Mouse (Mus musculus) stomach, embryonic 15.5 days (tissue): ENCODE results near the gene Trpm1. TPM values are rescaled to one million over a fixed set of nuclear protein-coding genes. Genes with fewer than 3 reads are reported as not detected.
A peak's percentile ranks its signal among the peaks of the same experiment; 100 is the strongest.

ENCODE experiments used
- ATAC-seq: fragments of 200-750 bp; cut with Nextera tagmentation; 2 replicates; pipeline ENCODE4 v1.8.0; 2017; ENCODE audit warnings: low read depth, moderate number of reproducible peaks, moderate TSS enrichment; ENCODE audit not compliant: insufficient read depth, low FRiP score
- H3K27ac ChIP-seq: fragments of 300-500 bp; sonication (generic); 2 replicates; pipeline ENCODE4 v1.5.1; 2015; ENCODE audit warnings: mild to moderate bottlenecking, inconsistent platforms
- H3K27me3 ChIP-seq: fragments of 300-500 bp; sonication (generic); replicated peaks from 2 replicates; pipeline ENCODE4 v1.6.1; 2015; ENCODE audit warnings: inconsistent platforms
- H3K36me3 ChIP-seq: fragments of 300-500 bp; sonication (generic); 2 replicates; pipeline ENCODE4 v1.6.1; 2015; ENCODE audit warnings: inconsistent platforms
- H3K4me1 ChIP-seq: fragments of 300-500 bp; sonication (generic); 2 replicates; pipeline ENCODE4 v1.6.1; 2015; ENCODE audit warnings: inconsistent platforms
- H3K4me2 ChIP-seq: fragments of 300-500 bp; sonication (generic); 2 replicates; pipeline ENCODE4 v1.6.1; 2015; ENCODE audit warnings: mild to moderate bottlenecking, inconsistent platforms
- H3K4me3 ChIP-seq: fragments of 300-500 bp; sonication (generic); replicated peaks from 2 replicates; pipeline ENCODE4 v1.5.1; 2015; ENCODE audit warnings: inconsistent platforms
- H3K9ac ChIP-seq: fragments of 300-500 bp; sonication (generic); 2 replicates; pipeline ENCODE4 v1.6.1; 2015; ENCODE audit warnings: inconsistent platforms
- H3K9me3 ChIP-seq: fragments of 300-500 bp; sonication (generic); 2 replicates; pipeline ENCODE4 v1.6.1; 2016; ENCODE audit warnings: inconsistent platforms
- WGBS: fragments of 180-500 bp; shearing (Covaris S2); methylation state at CpG from one replicate; pipeline ENCODE4 v1.1.7; 2015; 5-methylcytosine and 5-hydroxymethylcytosine counted together
- polyA plus RNA-seq: library from polyadenylated mRNA; unstranded; fragments of >200 nt; fragmentation: Nextera tagmentation; extraction: Ambion mirVana; gene quantifications from 2 replicates; pipeline ENCODE4 v1.2.1, GENCODE M21; 2015

Gene Trpm1
- polyA plus RNA-seq, 1 experiment from 2014 or later, result 0.18 TPM

DNA sequence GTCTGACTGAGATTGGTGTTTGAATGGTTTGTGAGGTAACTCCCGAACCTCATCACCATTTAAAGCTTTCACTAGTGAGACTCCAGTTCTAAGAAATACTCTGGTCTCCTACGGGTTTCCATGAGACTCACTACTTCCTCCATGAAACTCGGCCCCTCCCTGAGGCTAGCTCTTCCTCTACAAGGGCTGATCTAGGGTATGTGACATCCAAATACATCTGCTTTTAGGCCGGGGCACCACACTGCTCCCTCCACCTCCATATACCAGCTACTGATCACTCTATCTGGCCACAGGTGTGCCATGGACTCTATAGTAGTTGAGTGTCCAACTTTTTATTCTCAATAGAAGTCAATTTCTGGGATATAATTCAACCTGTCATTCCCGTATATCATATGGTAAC lies 69.6 kb downstream of the Trpm1 start:
- Histone ChIP-seq H3K9me3 (no peaks in the 10 kb centered on the region), H3K27ac (no peak overlapping the region), H3K27me3 (no peaks in the 10 kb centered on the region), H3K9ac (no peak overlapping the region), H3K4me3 (no peak overlapping the region), H3K4me2 (no peak overlapping the region), H3K36me3 (no peaks in the 10 kb centered on the region), H3K4me1 (no peaks in the 10 kb centered on the region)
- 0 out of 2 replicates have a peak, but pooled peaks have one; percentile 22 for ATAC-seq
- WGBS, result 79% methylated on average over 5 of the region's 5 CpGs

DNA sequence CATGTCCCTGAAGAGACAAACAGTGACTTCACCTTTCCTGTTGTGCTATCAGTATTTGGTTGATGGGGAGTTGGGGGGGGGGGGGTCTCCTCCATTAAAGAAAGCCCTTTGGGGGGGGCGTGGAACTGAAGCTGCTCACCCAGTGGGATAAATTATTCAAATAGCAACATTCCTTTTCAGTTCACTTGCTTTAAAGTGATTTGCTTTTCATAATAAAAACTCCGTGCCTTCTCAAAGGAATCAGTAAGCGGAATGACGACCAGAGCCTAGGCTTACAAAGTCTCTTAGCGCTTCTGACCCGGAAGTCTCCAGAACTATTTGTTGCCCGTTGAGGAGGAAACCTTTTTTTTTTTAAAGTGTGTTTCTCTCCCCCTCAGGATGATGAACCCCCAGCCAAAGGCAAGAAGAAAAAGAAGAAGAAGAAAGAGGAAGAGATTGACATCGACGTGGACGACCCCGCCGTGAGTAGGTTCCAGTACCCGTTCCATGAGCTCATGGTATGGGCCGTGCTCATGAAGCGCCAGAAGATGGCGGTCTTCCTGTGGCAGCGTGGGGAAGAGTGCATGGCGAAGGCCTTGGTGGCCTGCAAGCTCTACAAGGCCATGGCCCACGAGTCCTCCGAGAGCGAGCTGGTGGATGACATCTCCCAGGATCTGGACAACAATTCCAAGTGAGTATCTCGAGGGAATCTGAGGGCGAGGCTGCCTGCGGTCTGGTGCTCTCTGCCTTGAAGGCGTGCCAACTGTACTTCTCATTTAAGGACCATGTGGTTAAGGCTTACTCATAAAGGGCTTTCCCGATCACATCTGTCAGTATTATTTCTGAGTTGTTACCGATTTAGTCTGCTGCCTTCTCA lies 72.9 kb downstream of the Trpm1 start:
- H3K27me3 ChIP-seq, result no peaks in the 10 kb centered on the region
- no peak overlapping the region for H3K4me3 ChIP-seq
- WGBS, result 86% methylated on average over 27 of the region's 27 CpGs
- no peak for ATAC-seq
- H3K4me1 ChIP-seq, result no peaks in the 10 kb centered on the region
- no peaks in the 10 kb centered on the region for H3K9me3 ChIP-seq
- H3K9ac ChIP-seq, result no peak overlapping the region
- no peak overlapping the region for H3K27ac ChIP-seq
- H3K4me2 ChIP-seq, result no peak overlapping the region
- H3K36me3 ChIP-seq, result no peaks in the 10 kb centered on the region

DNA sequence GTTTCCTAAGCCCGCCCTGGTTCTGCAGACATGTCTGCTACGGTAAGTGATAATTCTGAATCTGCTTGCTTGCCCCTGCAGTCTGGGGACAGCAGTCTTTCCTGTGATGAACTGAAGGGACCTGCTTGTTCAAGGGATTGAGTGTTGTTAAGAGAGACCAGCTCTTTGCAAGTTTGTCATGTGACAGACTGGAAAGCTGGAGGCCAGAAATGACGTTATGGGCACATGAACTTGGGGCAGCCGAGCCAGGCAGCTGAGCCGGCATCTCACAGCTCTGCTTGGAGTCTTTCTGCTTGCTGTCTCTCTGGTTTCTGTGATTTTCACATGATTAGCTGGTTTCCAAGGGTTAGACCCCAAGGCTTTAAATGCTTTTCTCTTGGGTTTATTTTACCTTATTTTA lies 74.0 kb downstream of the Trpm1 start:
- WGBS, result 73% methylated on average over 5 of the region's 5 CpGs
- Histone ChIP-seq H3K27ac (no peak overlapping the region), H3K4me1 (no peaks in the 10 kb centered on the region), H3K4me3 (no peak overlapping the region), H3K36me3 (no peaks in the 10 kb centered on the region), H3K27me3 (no peaks in the 10 kb centered on the region), H3K4me2 (no peak overlapping the region), H3K9ac (no peak overlapping the region), H3K9me3 (no peaks in the 10 kb centered on the region)
- ATAC-seq, result no peak

DNA sequence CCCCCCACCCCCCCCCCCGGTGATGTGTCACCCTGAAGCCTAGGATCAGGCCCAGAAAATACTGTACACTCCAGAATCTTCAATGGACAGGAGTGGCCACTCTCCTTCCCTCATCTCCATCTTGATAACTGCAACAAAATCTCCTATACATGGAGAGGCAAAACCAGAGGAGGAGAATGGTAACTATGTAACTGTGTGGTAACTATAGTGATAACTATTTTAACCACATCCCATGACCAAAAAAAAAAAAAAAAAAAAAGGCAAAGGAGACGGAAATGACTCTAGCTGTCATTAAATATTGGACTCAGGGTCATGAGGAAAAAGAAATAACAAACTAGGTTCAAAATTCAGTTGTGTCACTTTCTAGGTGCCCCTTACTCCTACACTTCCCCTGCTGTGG lies 74.7 kb downstream of the Trpm1 start:
- no peak for ATAC-seq
- H3K4me2 ChIP-seq, result no peak overlapping the region
- no peak overlapping the region for H3K4me3 ChIP-seq
- H3K4me1 ChIP-seq, result no peaks in the 10 kb centered on the region
- WGBS, result 86% methylated on average over 2 of the region's 2 CpGs
- H3K27me3 ChIP-seq, result no peaks in the 10 kb centered on the region
- H3K9me3 ChIP-seq, result no peaks in the 10 kb centered on the region
- no peak overlapping the region for H3K9ac ChIP-seq
- H3K36me3 ChIP-seq, result no peaks in the 10 kb centered on the region
- H3K27ac ChIP-seq, result no peak overlapping the region

DNA sequence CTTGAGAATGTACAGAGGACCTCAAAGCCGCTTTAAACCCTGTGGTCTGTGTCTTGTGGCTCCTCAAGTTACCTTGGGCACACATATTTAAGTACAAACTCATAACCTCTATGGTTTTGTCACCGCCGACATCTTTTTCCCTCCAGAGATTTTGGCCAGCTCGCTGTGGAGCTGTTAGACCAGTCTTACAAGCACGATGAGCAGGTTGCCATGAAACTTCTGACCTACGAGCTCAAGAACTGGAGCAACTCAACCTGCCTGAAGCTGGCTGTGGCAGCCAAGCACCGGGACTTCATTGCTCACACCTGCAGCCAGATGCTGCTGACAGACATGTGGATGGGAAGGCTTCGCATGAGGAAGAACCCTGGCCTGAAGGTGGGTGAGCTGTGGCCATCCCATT lies 76.3 kb downstream of the Trpm1 start:
- no peaks in the 10 kb centered on the region for H3K36me3 ChIP-seq

DNA sequence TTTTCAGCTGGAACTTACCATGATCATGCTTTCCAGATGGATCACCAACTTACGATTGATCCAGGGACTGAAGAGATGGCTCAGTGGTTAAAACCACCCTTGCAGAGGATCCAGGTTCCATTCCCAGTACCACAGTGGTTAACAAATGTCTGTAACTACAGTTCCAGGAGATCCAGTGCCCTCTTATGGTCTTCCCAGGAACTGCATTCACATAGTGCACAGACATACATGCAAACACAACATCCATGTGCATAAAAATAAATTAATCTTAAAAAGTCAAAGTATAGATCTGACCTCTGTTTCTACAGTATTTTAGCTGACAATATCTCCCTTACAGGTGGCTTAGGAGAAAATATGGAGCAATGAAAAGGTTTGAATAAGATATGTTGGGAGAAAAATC lies 77.4 kb downstream of the Trpm1 start:
- Histone ChIP-seq H3K4me3 (no peak overlapping the region), H3K36me3 (no peaks in the 10 kb centered on the region), H3K4me1 (no peaks in the 10 kb centered on the region), H3K9ac (no peak overlapping the region), H3K4me2 (no peak overlapping the region), H3K9me3 (no peaks in the 10 kb centered on the region), H3K27ac (no peak overlapping the region), H3K27me3 (no peaks in the 10 kb centered on the region)
- WGBS, result 94% methylated on average over 1 of the region's 1 CpGs
- ATAC-seq, result no peak

More for the DNA sequence above, 76.3 kb downstream of the Trpm1 start:
- ATAC-seq, result no peak
- H3K9me3 ChIP-seq, result no peaks in the 10 kb centered on the region
- no peak overlapping the region for H3K9ac ChIP-seq
- no peak overlapping the region for H3K4me3 ChIP-seq
- no peak overlapping the region for H3K4me2 ChIP-seq
- no peaks in the 10 kb centered on the region for H3K27me3 ChIP-seq
- H3K27ac ChIP-seq, result no peak overlapping the region
- WGBS, result 82% methylated on average over 8 of the region's 8 CpGs
- no peaks in the 10 kb centered on the region for H3K4me1 ChIP-seq

DNA sequence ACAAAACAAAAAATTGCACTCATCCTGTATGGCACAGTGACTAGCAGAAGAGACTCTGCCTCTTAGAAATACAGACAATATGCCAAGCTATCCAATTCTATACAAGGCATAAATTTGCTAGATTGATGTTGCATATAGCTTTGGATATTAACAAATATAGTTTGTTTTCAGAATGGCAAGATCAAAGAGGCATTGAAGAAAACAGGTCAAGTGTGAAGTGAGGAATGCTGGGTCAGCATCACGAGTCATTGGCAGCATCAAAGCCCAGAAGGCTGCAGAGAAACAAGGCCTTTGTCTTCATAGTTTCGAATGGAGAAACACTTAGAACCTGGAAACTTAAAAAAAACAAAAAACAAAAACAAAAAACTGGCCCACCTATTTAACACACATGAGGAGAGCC lies 78.4 kb downstream of the Trpm1 start:
- no peak overlapping the region for H3K4me3 ChIP-seq
- no peaks in the 10 kb centered on the region for H3K4me1 ChIP-seq
- no peak for ATAC-seq
- no peak overlapping the region for H3K9ac ChIP-seq
- no peak overlapping the region for H3K4me2 ChIP-seq
- H3K27ac ChIP-seq, result no peak overlapping the region
- 58% methylated on average over 2 of the region's 2 CpGs for WGBS
- H3K9me3 ChIP-seq, result no peaks in the 10 kb centered on the region
- H3K36me3 ChIP-seq, result no peaks in the 10 kb centered on the region
- H3K27me3 ChIP-seq, result no peaks in the 10 kb centered on the region

DNA sequence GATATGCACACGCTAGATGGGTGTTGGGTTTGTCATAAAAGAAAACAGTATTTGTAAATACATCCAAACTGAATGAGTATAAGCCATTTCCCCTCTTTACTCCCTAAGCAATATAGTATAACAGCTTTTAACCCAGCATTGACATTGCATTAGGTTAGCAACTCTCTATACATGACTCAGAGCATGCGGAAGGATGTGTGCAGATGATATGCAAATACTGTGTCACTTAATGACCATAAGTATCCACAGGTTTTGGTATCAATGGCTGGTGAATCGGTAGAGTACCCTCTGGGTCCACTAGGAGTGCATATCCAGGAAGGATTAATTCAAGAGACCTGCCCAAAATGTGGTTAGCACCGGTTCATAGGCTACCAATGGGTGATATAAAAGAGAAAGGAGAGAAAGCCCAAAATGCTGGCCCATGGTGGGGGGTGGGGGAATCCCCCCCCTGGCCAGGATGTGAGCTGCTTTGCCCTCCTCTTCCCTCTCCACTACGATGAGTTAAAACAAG lies 80.7 kb downstream of the Trpm1 start:
- H3K36me3 ChIP-seq, result no peaks in the 10 kb centered on the region
- H3K9ac ChIP-seq, result no peak overlapping the region
- no peak overlapping the region for H3K27ac ChIP-seq
- H3K9me3 ChIP-seq, result no peaks in the 10 kb centered on the region
- H3K4me2 ChIP-seq, result no peak overlapping the region
- no peak overlapping the region for H3K4me3 ChIP-seq
- H3K27me3 ChIP-seq, result no peaks in the 10 kb centered on the region
- no peaks in the 10 kb centered on the region for H3K4me1 ChIP-seq
- WGBS, result 86% methylated on average over 5 of the region's 5 CpGs
- no peak for ATAC-seq

DNA sequence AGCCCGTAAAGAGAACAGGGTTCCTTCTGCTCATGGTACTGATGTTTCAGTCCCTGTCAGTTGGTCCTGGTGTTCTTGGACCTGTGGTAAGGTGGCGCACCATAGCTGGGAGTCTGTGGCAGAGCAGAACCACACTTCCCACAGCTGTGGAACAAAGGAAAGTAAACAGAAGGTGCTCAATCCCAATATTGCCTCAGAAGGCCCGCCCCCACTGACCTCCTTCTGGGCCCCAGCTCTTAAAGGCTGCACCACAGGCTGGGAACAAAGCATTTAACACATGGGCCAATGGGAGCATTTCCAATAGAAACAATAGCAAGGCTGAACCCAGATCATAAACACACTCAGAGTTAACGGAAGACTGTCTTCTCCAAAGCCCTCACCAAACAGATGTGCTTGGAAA lies 82.9 kb downstream of the Trpm1 start:
- no peak overlapping the region for H3K4me2 ChIP-seq
- no peak overlapping the region for H3K27ac ChIP-seq
- H3K9ac ChIP-seq, result no peak overlapping the region
- ATAC-seq, result no peak
- H3K27me3 ChIP-seq, result no peaks in the 10 kb centered on the region
- no peaks in the 10 kb centered on the region for H3K36me3 ChIP-seq
- no peak overlapping the region for H3K4me3 ChIP-seq
- 66% methylated on average over 4 of the region's 4 CpGs for WGBS
- no peaks in the 10 kb centered on the region for H3K4me1 ChIP-seq
- H3K9me3 ChIP-seq, result no peaks in the 10 kb centered on the region

DNA sequence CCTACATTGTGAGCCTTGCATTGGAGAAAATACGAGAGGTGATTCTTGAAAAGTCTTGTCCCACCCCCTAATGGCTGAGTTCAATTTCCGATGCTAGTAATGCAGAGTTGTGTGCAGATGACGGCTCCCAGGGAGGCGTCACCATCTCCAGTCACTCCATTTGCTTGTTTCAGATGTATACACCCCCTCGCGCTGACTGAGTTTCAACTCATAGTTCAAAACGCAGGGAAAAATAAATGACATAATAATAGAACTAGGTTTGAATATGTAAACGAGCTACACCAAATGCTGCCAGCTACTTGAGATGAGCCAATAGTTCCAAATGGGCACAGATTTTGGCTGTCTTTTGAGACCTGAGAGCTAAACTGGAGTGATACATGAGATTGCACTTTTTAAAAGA lies 84.1 kb downstream of the Trpm1 start:
- WGBS, result 89% methylated on average over 8 of the region's 8 CpGs
- H3K9me3 ChIP-seq, result no peaks in the 10 kb centered on the region
- no peak overlapping the region for H3K4me3 ChIP-seq
- no peak overlapping the region for H3K27ac ChIP-seq
- no peak overlapping the region for H3K4me2 ChIP-seq
- H3K4me1 ChIP-seq, result no peaks in the 10 kb centered on the region
- ATAC-seq, result no peak
- H3K9ac ChIP-seq, result no peak overlapping the region
- H3K27me3 ChIP-seq, result no peaks in the 10 kb centered on the region
- no peaks in the 10 kb centered on the region for H3K36me3 ChIP-seq

DNA sequence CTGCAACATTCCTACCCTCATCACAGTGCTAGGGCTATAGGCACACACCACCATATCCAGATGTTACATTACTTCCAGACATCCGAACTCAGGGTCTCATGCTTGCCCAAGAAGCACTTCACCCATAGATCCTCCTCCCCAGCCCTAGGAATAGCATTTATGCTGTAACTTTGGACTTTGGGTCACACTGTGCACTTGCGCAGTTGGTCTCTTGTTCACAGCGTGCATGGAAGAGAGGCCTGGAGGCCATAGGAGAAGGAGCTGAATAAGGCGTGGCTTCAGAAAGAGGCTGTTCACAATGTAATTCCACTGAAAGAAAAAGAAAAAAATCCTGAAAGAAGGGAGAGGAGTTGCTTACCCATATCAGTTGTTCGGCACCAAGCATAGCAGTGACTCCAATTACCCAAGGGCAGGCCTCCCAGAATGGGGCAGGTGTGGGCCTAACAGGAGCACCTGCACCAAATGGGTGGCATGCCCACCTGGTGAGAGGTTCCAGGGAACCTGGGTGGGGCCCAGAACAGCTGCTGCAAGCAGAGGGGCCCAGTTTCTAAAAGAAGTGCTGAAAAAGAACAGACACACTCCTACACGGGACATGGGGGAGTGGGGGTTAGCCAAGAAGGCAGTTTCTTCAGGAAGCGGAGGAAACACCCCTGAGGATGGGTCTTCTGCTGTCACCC lies 84.9 kb downstream of the Trpm1 start:
- H3K4me3 ChIP-seq, result no peak overlapping the region
- no peak overlapping the region for H3K4me2 ChIP-seq
- no peaks in the 10 kb centered on the region for H3K27me3 ChIP-seq
- no peaks in the 10 kb centered on the region for H3K9me3 ChIP-seq
- no peak overlapping the region for H3K27ac ChIP-seq
- no peaks in the 10 kb centered on the region for H3K4me1 ChIP-seq
- no peaks in the 10 kb centered on the region for H3K36me3 ChIP-seq
- H3K9ac ChIP-seq, result no peak overlapping the region
- 85% methylated on average over 7 of the region's 7 CpGs for WGBS
- no peak for ATAC-seq

DNA sequence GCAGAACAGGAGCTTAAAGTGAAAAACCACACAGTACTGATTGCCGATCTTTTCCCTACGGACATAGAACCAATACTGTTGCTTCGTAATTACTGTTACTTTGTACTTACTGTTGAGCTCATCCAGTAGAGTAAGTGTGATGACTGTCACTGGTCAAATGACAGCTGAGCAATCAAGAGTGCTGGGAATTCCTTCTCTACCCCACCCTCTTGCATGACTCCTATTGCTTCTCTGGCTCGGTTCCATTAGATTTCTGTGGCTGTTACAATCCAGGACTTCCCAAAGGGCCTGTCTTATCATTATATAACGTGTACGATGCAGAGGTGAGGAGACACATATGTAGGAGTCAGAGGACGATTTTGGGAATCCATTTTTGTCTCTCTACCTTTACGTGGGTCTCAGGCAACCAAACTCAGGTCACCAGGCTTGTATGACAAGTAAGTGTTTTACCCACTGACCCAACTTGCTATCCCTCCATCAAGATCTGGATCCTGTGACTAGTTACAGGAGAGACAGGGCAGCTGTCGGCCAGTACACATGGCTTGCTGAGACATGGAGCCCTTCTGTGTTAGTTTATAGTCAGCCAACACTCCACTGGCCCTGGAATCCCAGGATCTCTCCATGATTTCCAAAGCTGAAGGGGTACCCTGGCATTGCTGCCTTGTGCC lies 85.6 kb downstream of the Trpm1 start:
- Histone ChIP-seq H3K27ac (no peak overlapping the region), H3K4me3 (no peak overlapping the region), H3K27me3 (no peaks in the 10 kb centered on the region), H3K4me1 (no peaks in the 10 kb centered on the region), H3K9ac (no peak overlapping the region), H3K9me3 (no peaks in the 10 kb centered on the region), H3K36me3 (no peaks in the 10 kb centered on the region), H3K4me2 (no peak overlapping the region)
- ATAC-seq, result no peak
- 78% methylated on average over 9 of the region's 9 CpGs for WGBS
